Mouse (Mus musculus) retina, adult 2 months (tissue): ENCODE measurements around the gene Alkbh7.
A peak's percentile ranks its signal among the peaks of the same experiment; 100 is the strongest.

ENCODE experiments used
- DNase-seq: peaks from one replicate; pipeline ENCODE4 v3.0.0-alpha.2; 2012; ENCODE audit warnings: low read depth, low spot score

Alkbh7 gene

GRCm38 (mm10) chr17:56997029-56997667, at the start of gene Alkbh7:
Gene Alkbh7, plus strand, starts transcription at chr17:56997339.
- peak; percentile 97 for DNase-seq

- DNase-seq = peak; percentile 40
These were observed 46.2 kb upstream of the Alkbh7 start for GRCm38 (mm10) chr17:56950915-56951314.

GRCm38 (mm10) chr17:56952639-56953038, 44.5 kb upstream of the Alkbh7 start:
- DNase-seq = no peak

GRCm38 (mm10) chr17:56954871-56955270, 42.3 kb upstream of the Alkbh7 start:
- DNase-seq = no peak

- no peak for DNase-seq
These were observed 39.2 kb upstream of the Alkbh7 start for GRCm38 (mm10) chr17:56957763-56958429.

GRCm38 (mm10) chr17:56958667-56959066, 38.5 kb upstream of the Alkbh7 start:
- no peak for DNase-seq

- no peak for DNase-seq
These were observed 35.3 kb upstream of the Alkbh7 start for GRCm38 (mm10) chr17:56961880-56962279.

GRCm38 (mm10) chr17:56962642-56963405, 34.3 kb upstream of the Alkbh7 start:
- DNase-seq = no peak

GRCm38 (mm10) chr17:56963646-56964045, 33.5 kb upstream of the Alkbh7 start:
- no peak for DNase-seq

GRCm38 (mm10) chr17:56969321-56969720, 27.8 kb upstream of the Alkbh7 start:
- DNase-seq = no peak

GRCm38 (mm10) chr17:56970081-56970480, 27.1 kb upstream of the Alkbh7 start:
- DNase-seq = no peak

- no peak for DNase-seq
These were observed 23.0 kb upstream of the Alkbh7 start for GRCm38 (mm10) chr17:56973956-56974707.

- no peak for DNase-seq
These were observed 22.4 kb upstream of the Alkbh7 start for GRCm38 (mm10) chr17:56974708-56975240.

GRCm38 (mm10) chr17:56975391-56975790, 21.7 kb upstream of the Alkbh7 start:
- DNase-seq = no peak

GRCm38 (mm10) chr17:56976531-56977390, 20.4 kb upstream of the Alkbh7 start:
- DNase-seq = no peak

- no peak for DNase-seq
These were observed 17.6 kb upstream of the Alkbh7 start for GRCm38 (mm10) chr17:56979524-56979923.

- DNase-seq = no peak
These were observed 16.1 kb upstream of the Alkbh7 start for GRCm38 (mm10) chr17:56981049-56981448.

GRCm38 (mm10) chr17:56982013-56982412, 15.1 kb upstream of the Alkbh7 start, which contains the start of gene Acer1:
Gene Acer1, minus strand, starts transcription at chr17:56982126.
- no peak for DNase-seq

- DNase-seq = no peak
These were observed 12.3 kb upstream of the Alkbh7 start for GRCm38 (mm10) chr17:56984886-56985285.

GRCm38 (mm10) chr17:56985656-56986055, 11.5 kb upstream of the Alkbh7 start:
- no peak for DNase-seq
